Mouse (Mus musculus) erythroblast, embryonic 14.5 days (primary cell): ENCODE measurements around the gene Rsph6a.

Experiments used
- GATA1 ChIP-seq: IDR thresholded peaks from 2 replicates; pipeline ENCODE4 v1.6.1; 2012; ENCODE audit warnings: low read length, inconsistent platforms, mixed read lengths
- TAL1 ChIP-seq: IDR thresholded peaks from 3 replicates; pipeline ENCODE4 v1.6.1; 2012; ENCODE audit warnings: low read length, inconsistent platforms, mixed read lengths

GRCm38 (mm10) chr7:19074494-19074893 lies 20.0 kb downstream of the Rsph6a start:
- no peak for TF ChIP-seq GATA1
- no peak for TF ChIP-seq TAL1
